ENCODE assay signal across 31 mouse cellular contexts in the genomic region with DNA sequence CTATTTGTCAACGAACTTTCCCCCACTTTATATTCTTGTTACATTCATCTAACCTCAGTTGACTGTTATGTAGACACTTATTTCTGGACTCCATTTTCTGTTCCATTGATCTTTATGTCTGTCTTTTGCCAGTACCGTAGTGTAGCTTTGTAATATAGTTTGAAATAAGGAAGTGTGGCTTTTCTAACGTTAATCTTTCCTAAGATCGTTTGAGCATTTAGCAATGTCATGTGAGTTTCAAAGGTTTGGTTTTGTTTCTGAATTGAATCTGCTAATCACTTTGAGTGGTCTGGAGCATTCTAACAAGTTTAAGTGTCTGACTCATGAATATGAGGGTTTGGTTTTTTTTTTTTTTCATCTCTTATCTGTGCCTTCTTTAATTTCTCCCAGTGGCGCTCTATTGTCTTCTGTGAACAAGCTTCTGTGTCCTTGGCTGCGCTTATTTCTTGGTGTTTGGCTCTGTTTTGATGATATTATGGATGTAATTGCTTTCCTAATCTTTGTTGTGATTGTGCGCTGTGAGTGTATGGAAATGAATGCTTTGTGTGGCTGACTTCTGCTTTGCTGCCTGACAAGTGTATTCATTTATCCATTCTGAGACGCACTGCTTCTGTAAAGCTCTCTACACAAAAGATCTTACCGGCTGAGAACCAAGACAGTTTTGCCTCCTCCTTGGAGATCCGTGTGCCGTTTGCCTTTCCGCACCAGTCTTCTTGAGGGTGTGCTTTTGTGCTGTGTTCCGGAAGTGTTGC. TPM values are rescaled to one million over a fixed set of nuclear protein-coding genes. Genes with fewer than 3 reads are reported as not detected.
DNase-seq lines count a peak whose midpoint lies in the region; ATAC-seq and TF ChIP-seq lines count a peak whose summit lies in the region.
"Had no signal": no experiment of that assay in that cellular context is flagged by ENCODE, and none has a peak within 500 bp of the region (broad histone marks: within the 10 kb centered on the region; RNA-seq: fewer than 3 reads in every experiment).

No protein-coding gene starts in this region.

- WGBS in forebrain, embryonic 14.5 days: 33% methylated on average over 13 of the region's 13 CpGs
- WGBS in forebrain, embryonic 12.5 days: 39% methylated on average over 13 of the region's 13 CpGs
- 79% methylated on average over 13 of the region's 13 CpGs for WGBS in heart, embryonic 16.5 days

- intact Hi-C loops in left cerebral cortex, adult 2 months (cut with DNase I): no loop called here

- no peak for TF ChIP-seq POLR2A in brain, embryonic 14.5 days (IDR thresholded peaks at IDR 0.05; ENCODE audit: borderline replicate concordance, extremely low read depth, insufficient read depth, insufficient read length, poor library complexity, severe bottlenecking)

- H3K4me3 ChIP-seq in forebrain, embryonic 14.5 days (ENCODE audit: low read depth, low read length): no peak overlapping the region
- H3K4me3 ChIP-seq in forebrain, embryonic 12.5 days (replicated peaks): no peak overlapping the region
- no peak overlapping the region for H3K4me3 ChIP-seq in heart, embryonic 16.5 days (ENCODE audit: low read length)
- no peak overlapping the region for H3K4me3 ChIP-seq in left cerebral cortex, adult 2 months
- H3K4me3 ChIP-seq: embryonic facial prominence, embryonic 10.5 days; embryonic facial prominence, embryonic 15.5 days; heart, adult 2 months; heart, embryonic 15.5 days; liver, embryonic 12.5 days; midbrain, embryonic 13.5 days; neural tube, embryonic 15.5 days had no signal

- 0 out of 2 replicates have a peak, but pooled peaks cover 5% of the 10 kb centered on the region for H3K27me3 ChIP-seq in forebrain, embryonic 14.5 days (replicated peaks; ENCODE audit: control insufficient read depth, insufficient read depth, low read length)
- peaks cover 54% of the 10 kb centered on the region for H3K27me3 ChIP-seq in forebrain, embryonic 12.5 days
- no peaks in the 10 kb centered on the region for H3K27me3 ChIP-seq in heart, embryonic 16.5 days (ENCODE audit: control insufficient read depth, insufficient read depth, low read length)
- H3K27me3 ChIP-seq: embryonic facial prominence, embryonic 15.5 days; heart, embryonic 15.5 days had no signal

- H3K9me3 ChIP-seq in forebrain, embryonic 14.5 days (replicated peaks; ENCODE audit: control insufficient read depth, low read length): no peaks in the 10 kb centered on the region
- H3K9me3 ChIP-seq in forebrain, embryonic 12.5 days: no peaks in the 10 kb centered on the region
- no peaks in the 10 kb centered on the region for H3K9me3 ChIP-seq in heart, embryonic 16.5 days (replicated peaks; ENCODE audit: control insufficient read depth, low read length)
- H3K9me3 ChIP-seq: embryonic facial prominence, embryonic 10.5 days; embryonic facial prominence, embryonic 15.5 days; heart, embryonic 15.5 days; liver, embryonic 12.5 days; midbrain, embryonic 13.5 days; neural tube, embryonic 15.5 days had no signal

- no peak overlapping the region for H3K27ac ChIP-seq in forebrain, embryonic 14.5 days (ENCODE audit: low read depth, low read length)
- no peak overlapping the region for H3K27ac ChIP-seq in forebrain, embryonic 12.5 days
- peak overlapping the region; percentile 4; the same call in 1 of the 2 replicates for H3K27ac ChIP-seq in heart, embryonic 16.5 days (ENCODE audit: low read length)
- no peak overlapping the region for H3K27ac ChIP-seq in left cerebral cortex, adult 2 months
- H3K27ac ChIP-seq: embryonic facial prominence, embryonic 10.5 days; embryonic facial prominence, embryonic 15.5 days; heart, adult 2 months; heart, embryonic 15.5 days; hindbrain, embryonic 14.5 days; liver, embryonic 12.5 days; midbrain, embryonic 13.5 days; neural tube, embryonic 15.5 days had no signal

- DNase-seq in forebrain, embryonic 14.5 days (ENCODE audit: low spot score): peak; percentile 41
- no peak for DNase-seq in heart, adult 18-20 months
- DNase-seq in brain, embryonic 14.5 days (ENCODE audit: low read depth): peak; percentile 61
- no peak for DNase-seq in left cerebral cortex, adult 2 months (ENCODE audit: extremely low spot score in 1 of 2, low spot score in 2 of 2)
- DNase-seq in adrenal gland, postnatal 4 days (ENCODE audit: low spot score in 2 of 2): no peak
- DNase-seq: adrenal gland, postnatal 25 days; cerebellum, adult 2 months; cerebellum, postnatal 14 days; gastrocnemius, postnatal 25 days; heart, adult 2 months; heart, postnatal 4 days; kidney, adult 9 months; kidney, postnatal 10 days; left cerebral cortex, postnatal 4 days; liver, postnatal 0 days; lung, postnatal 36 days; retina, postnatal 1 day; right cerebral cortex, postnatal 14 days; thymus, postnatal 14 days had no signal

- H3K36me3 ChIP-seq in forebrain, embryonic 14.5 days (ENCODE audit: control insufficient read depth, insufficient read depth, low read length): no peaks in the 10 kb centered on the region
- no peaks in the 10 kb centered on the region for H3K36me3 ChIP-seq in forebrain, embryonic 12.5 days (replicated peaks)
- H3K36me3 ChIP-seq in heart, embryonic 16.5 days (ENCODE audit: control insufficient read depth, insufficient read depth): no peaks in the 10 kb centered on the region
- H3K36me3 ChIP-seq: embryonic facial prominence, embryonic 10.5 days; embryonic facial prominence, embryonic 15.5 days; heart, embryonic 15.5 days; liver, embryonic 12.5 days; midbrain, embryonic 13.5 days; neural tube, embryonic 15.5 days had no signal

- no peak overlapping the region for H3K4me2 ChIP-seq in forebrain, embryonic 14.5 days (ENCODE audit: low read length)
- H3K4me2 ChIP-seq in forebrain, embryonic 12.5 days: no peak overlapping the region
- H3K4me2 ChIP-seq in heart, embryonic 16.5 days (ENCODE audit: low read depth, low read length): no peak overlapping the region
- H3K4me2 ChIP-seq: embryonic facial prominence, embryonic 15.5 days; heart, embryonic 15.5 days; hindbrain, embryonic 14.5 days; liver, embryonic 12.5 days; midbrain, embryonic 13.5 days; neural tube, embryonic 15.5 days had no signal

- no peak for TF ChIP-seq CTCF in brain, embryonic 14.5 days (IDR thresholded peaks at IDR 0.05; ENCODE audit: borderline replicate concordance, extremely low read depth, insufficient read depth, insufficient read length)
- TF ChIP-seq CTCF in left cerebral cortex, adult 2 months (IDR thresholded peaks at IDR 0.05): no peak

- H3K4me1 ChIP-seq in forebrain, embryonic 14.5 days (ENCODE audit: control insufficient read depth, insufficient read depth, low read length): peaks cover 5% of the 10 kb centered on the region; the same call in 1 of the 2 replicates
- H3K4me1 ChIP-seq in forebrain, embryonic 12.5 days: peaks cover 6% of the 10 kb centered on the region; the same call in 1 of the 2 replicates
- H3K4me1 ChIP-seq in heart, embryonic 16.5 days (ENCODE audit: control insufficient read depth, insufficient read depth, low read length): peaks cover 30% of the 10 kb centered on the region
- H3K4me1 ChIP-seq: embryonic facial prominence, embryonic 15.5 days; liver, embryonic 12.5 days; neural tube, embryonic 15.5 days had no signal

- no peak overlapping the region for H3K9ac ChIP-seq in forebrain, embryonic 14.5 days (ENCODE audit: low read length)
- H3K9ac ChIP-seq in forebrain, embryonic 12.5 days: no peak overlapping the region
- no peak overlapping the region for H3K9ac ChIP-seq in heart, embryonic 16.5 days (ENCODE audit: low read length)
- H3K9ac ChIP-seq: embryonic facial prominence, embryonic 15.5 days; heart, embryonic 15.5 days; hindbrain, embryonic 14.5 days; liver, embryonic 12.5 days; liver, postnatal 0 days; midbrain, embryonic 13.5 days; neural tube, embryonic 15.5 days had no signal

- ATAC-seq in forebrain, embryonic 14.5 days: no peak
- no peak for ATAC-seq in forebrain, embryonic 12.5 days (ENCODE audit: low FRiP score)
- no peak for ATAC-seq in heart, embryonic 16.5 days (replicated peaks; ENCODE audit: extremely low read depth, insufficient read depth, low FRiP score)
- ATAC-seq: intestine, postnatal 0 days; liver, embryonic 12.5 days; liver, postnatal 0 days; midbrain, embryonic 13.5 days had no signal

RNA-seq across cellular contexts. Expression of gene Lpar3, which starts 8.0 kb away (rescaled TPM):
- polyA plus RNA-seq in forebrain, embryonic 14.5 days (2014; fragmentation: Nextera tagmentation; extraction: Ambion mirVana): 0.13 and 0.20 TPM in 2 replicates
- 0.14 and 0.33 TPM in 2 replicates for polyA plus RNA-seq in forebrain, embryonic 12.5 days (2016; fragmentation: Nextera tagmentation; extraction: Ambion mirVana)
- 36.0 and 43.7 TPM in 2 replicates for polyA plus RNA-seq in heart, embryonic 16.5 days (2015; fragmentation: Nextera tagmentation; extraction: Ambion mirVana)
- total RNA-seq in heart, adult 18-20 months (2021): under 1 TPM; 0.10 to 0.41 TPM
- polyA plus RNA-seq in brain, embryonic 14.5 days (2012; rRNA removed): 0.26 and 0.52 TPM in 2 replicates
- total RNA-seq in left cerebral cortex, adult 2 months (2021): under 1 TPM; 0.27 to 0.49 TPM
- 1 to 10 TPM in 1 of 2 experiments, under 1 TPM in 1; 0.51 to 1.5 TPM for total RNA-seq in adrenal gland, postnatal 4 days (2021)
- total RNA-seq: adrenal gland, adult 18-20 months; megakaryocyte-erythroid progenitor cell, adult 5-6 weeks had no signal
- polyA plus RNA-seq: liver, postnatal 0 days had no signal

Comparison
In these comparisons a context has a peak if more than half of its experiments do, and no peak if none do; other contexts are left out.
1. DNase-seq: peak in forebrain, embryonic 14.5 days (single experiment) and brain, embryonic 14.5 days (single experiment); none in heart, adult 18-20 months (0 of 2), left cerebral cortex, adult 2 months (0 of 2) and adrenal gland, postnatal 4 days (0 of 2).
2. RNA of gene Lpar3, which starts 8.0 kb away (polyA plus RNA-seq): 36.0 to 43.7 TPM in heart, embryonic 16.5 days; 0.26 to 0.52 TPM in brain, embryonic 14.5 days, 0.14 to 0.33 TPM in forebrain, embryonic 12.5 days and 0.13 to 0.20 TPM in forebrain, embryonic 14.5 days; every median in the first group is over 10 times any median in the second.